Mouse (Mus musculus) cerebellum, adult 2 months (tissue): ENCODE data around the gene Ctf2.
"Not testable (repeated sequence)": the region's sequence is repeated elsewhere in the genome, so short reads cannot be mapped to it uniquely, and the experiment has no call there.

Experiments used
- CTCF ChIP-seq: fragments of 200-500 bp; IDR thresholded peaks from 2 replicates; pipeline ENCODE4 v1.5.1; 2011; ENCODE audit warnings: low read depth, mild to moderate bottlenecking, control low read depth, low read length, moderate library complexity, borderline replicate concordance; ENCODE audit not compliant: insufficient read depth
- POLR2A ChIP-seq: fragments of 200-500 bp; IDR thresholded peaks from 2 replicates; pipeline ENCODE4 v1.6.1; 2011; ENCODE audit warnings: low read length, control low read depth, borderline replicate concordance; ENCODE audit not compliant: insufficient read depth

GRCm38 (mm10) chr7:127732066-127732465, at the start of gene Ctf2:
- not testable (repeated sequence) for TF ChIP-seq POLR2A, CTCF
